Mouse (Mus musculus): ENCODE measurements around the gene Sh3rf3. TPM values are rescaled to one million over a fixed set of nuclear protein-coding genes. Genes with fewer than 3 reads are reported as not detected.

Sh3rf3 gene
- polyA plus RNA-seq, 1 experiment from 2014 or later = 1.9 TPM

GRCm38 (mm10) chr10:58937521-58937920, 124.4 kb downstream of the Sh3rf3 start:
- Histone ChIP-seq H3K27ac (ENCODE audit: low read depth, low read length) (no peak overlapping the region), H3K9me3 (ENCODE audit: control insufficient read depth, low read length) (no peaks in the 10 kb centered on the region), H3K4me1 (ENCODE audit: control insufficient read depth, insufficient read depth, low read length) (peaks cover 5% of the 10 kb centered on the region; the same call in 1 of the 2 replicates), H3K4me2 (replicated peaks; ENCODE audit: low read depth, low read length) (no peak overlapping the region), H3K27me3 (ENCODE audit: control insufficient read depth, insufficient read depth, low read length) (no peaks in the 10 kb centered on the region), H3K9ac (ENCODE audit: low read depth, low read length) (no peak overlapping the region), H3K36me3 (ENCODE audit: control insufficient read depth, insufficient read depth, low read length) (no peaks in the 10 kb centered on the region), H3K4me3 (ENCODE audit: low read length) (no peak overlapping the region)
- ATAC-seq (ENCODE audit: low FRiP score, low TSS enrichment) = no peak
- WGBS = 57% methylated on average over 3 of the region's 3 CpGs

DNA sequence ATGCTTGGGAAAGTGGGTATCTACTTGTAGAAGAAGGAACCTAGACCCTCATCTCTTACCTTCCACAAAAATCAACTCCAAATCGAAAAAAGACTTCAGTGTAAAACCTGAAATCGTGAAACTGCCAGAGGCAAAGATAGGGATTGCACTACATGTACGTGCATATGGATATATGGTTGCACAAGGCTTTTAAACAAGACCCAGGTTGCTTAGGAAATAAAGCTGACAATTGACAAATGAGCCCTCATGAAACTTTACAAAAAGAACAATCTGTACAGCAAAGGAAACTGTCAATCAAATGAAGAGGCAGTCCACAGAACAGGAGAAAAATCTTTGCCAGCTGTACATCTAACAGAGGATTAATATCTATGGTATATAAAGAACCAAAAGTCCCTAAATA, 129.7 kb downstream of the Sh3rf3 start:
- WGBS = 72% methylated on average over 3 of the region's 3 CpGs
- H3K9me3 ChIP-seq (ENCODE audit: control insufficient read depth, low read length) = no peaks in the 10 kb centered on the region
- H3K27ac ChIP-seq (ENCODE audit: low read depth, low read length) = no peak overlapping the region
- H3K4me1 ChIP-seq (ENCODE audit: control insufficient read depth, insufficient read depth, low read length) = no peaks in the 10 kb centered on the region
- H3K36me3 ChIP-seq (ENCODE audit: control insufficient read depth, insufficient read depth, low read length) = no peaks in the 10 kb centered on the region
- no peak for ATAC-seq (ENCODE audit: low FRiP score, low TSS enrichment)
- no peak overlapping the region for H3K4me3 ChIP-seq (ENCODE audit: low read length)
- no peak overlapping the region for H3K4me2 ChIP-seq (replicated peaks; ENCODE audit: low read depth, low read length)
- H3K27me3 ChIP-seq (ENCODE audit: control insufficient read depth, insufficient read depth, low read length) = no peaks in the 10 kb centered on the region
- no peak overlapping the region for H3K9ac ChIP-seq (ENCODE audit: low read depth, low read length)

- Histone ChIP-seq H3K36me3 (ENCODE audit: control insufficient read depth, insufficient read depth, low read length) (no peaks in the 10 kb centered on the region), H3K27me3 (ENCODE audit: control insufficient read depth, insufficient read depth, low read length) (no peaks in the 10 kb centered on the region), H3K4me1 (ENCODE audit: control insufficient read depth, insufficient read depth, low read length) (no peaks in the 10 kb centered on the region), H3K9me3 (ENCODE audit: control insufficient read depth, low read length) (no peaks in the 10 kb centered on the region), H3K4me3 (ENCODE audit: low read length) (no peak overlapping the region), H3K27ac (ENCODE audit: low read depth, low read length) (no peak overlapping the region), H3K9ac (ENCODE audit: low read depth, low read length) (no peak overlapping the region), H3K4me2 (replicated peaks; ENCODE audit: low read depth, low read length) (no peak overlapping the region)
- no peak for ATAC-seq (ENCODE audit: low FRiP score, low TSS enrichment)
- 57% methylated on average over 9 of the region's 9 CpGs for WGBS
These were observed 130.7 kb downstream of the Sh3rf3 start for GRCm38 (mm10) chr10:58943661-58944400.

DNA sequence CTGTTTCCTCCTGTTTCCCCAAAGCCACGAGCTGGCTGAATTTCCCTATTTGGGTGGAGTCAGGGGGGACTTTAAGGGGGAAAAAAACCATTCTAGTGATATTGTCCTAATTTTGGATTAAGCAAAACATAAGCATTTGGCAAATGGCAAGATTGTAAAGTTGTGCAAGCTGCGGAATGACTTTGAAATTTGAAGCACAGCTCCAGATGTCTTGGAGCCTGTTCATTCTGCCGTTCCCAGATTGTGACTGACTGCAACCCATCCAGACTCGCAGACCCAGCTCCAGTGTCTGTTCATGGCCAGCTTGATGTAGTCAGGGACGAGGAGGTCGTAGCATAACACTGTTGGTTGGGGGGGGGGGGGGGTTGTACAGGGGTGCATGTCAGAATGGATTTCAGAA, 131.8 kb downstream of the Sh3rf3 start:
- no peak overlapping the region for H3K4me3 ChIP-seq (ENCODE audit: low read length)
- no peak overlapping the region for H3K9ac ChIP-seq (ENCODE audit: low read depth, low read length)
- H3K27me3 ChIP-seq (ENCODE audit: control insufficient read depth, insufficient read depth, low read length) = no peaks in the 10 kb centered on the region
- no peak for ATAC-seq (ENCODE audit: low FRiP score, low TSS enrichment)
- H3K36me3 ChIP-seq (ENCODE audit: control insufficient read depth, insufficient read depth, low read length) = no peaks in the 10 kb centered on the region
- H3K4me1 ChIP-seq (ENCODE audit: control insufficient read depth, insufficient read depth, low read length) = no peaks in the 10 kb centered on the region
- no peak overlapping the region for H3K4me2 ChIP-seq (replicated peaks; ENCODE audit: low read depth, low read length)
- H3K9me3 ChIP-seq (ENCODE audit: control insufficient read depth, low read length) = no peaks in the 10 kb centered on the region
- 47% methylated on average over 6 of the region's 6 CpGs for WGBS
- no peak overlapping the region for H3K27ac ChIP-seq (ENCODE audit: low read depth, low read length)

GRCm38 (mm10) chr10:58949770-58950638, 136.8 kb downstream of the Sh3rf3 start:
- ATAC-seq (ENCODE audit: low FRiP score, low TSS enrichment) = peak; percentile 69
- Histone ChIP-seq H3K36me3 (ENCODE audit: control insufficient read depth, insufficient read depth, low read length) (no peaks in the 10 kb centered on the region), H3K4me1 (ENCODE audit: control insufficient read depth, insufficient read depth, low read length) (no peaks in the 10 kb centered on the region), H3K9me3 (ENCODE audit: control insufficient read depth, low read length) (no peaks in the 10 kb centered on the region), H3K27ac (ENCODE audit: low read depth, low read length) (no peak overlapping the region), H3K4me2 (replicated peaks; ENCODE audit: low read depth, low read length) (no peak overlapping the region), H3K9ac (ENCODE audit: low read depth, low read length) (no peak overlapping the region), H3K27me3 (ENCODE audit: control insufficient read depth, insufficient read depth, low read length) (no peaks in the 10 kb centered on the region), H3K4me3 (ENCODE audit: low read length) (no peak overlapping the region)
- 28% methylated on average over 11 of the region's 11 CpGs for WGBS

- Histone ChIP-seq H3K9ac (ENCODE audit: low read depth, low read length) (no peak overlapping the region), H3K4me2 (replicated peaks; ENCODE audit: low read depth, low read length) (no peak overlapping the region), H3K9me3 (ENCODE audit: control insufficient read depth, low read length) (no peaks in the 10 kb centered on the region), H3K36me3 (ENCODE audit: control insufficient read depth, insufficient read depth, low read length) (no peaks in the 10 kb centered on the region), H3K4me3 (ENCODE audit: low read length) (no peak overlapping the region), H3K27me3 (ENCODE audit: control insufficient read depth, insufficient read depth, low read length) (no peaks in the 10 kb centered on the region), H3K27ac (ENCODE audit: low read depth, low read length) (no peak overlapping the region), H3K4me1 (ENCODE audit: control insufficient read depth, insufficient read depth, low read length) (no peaks in the 10 kb centered on the region)
- 62% methylated on average over 4 of the region's 4 CpGs for WGBS
- no peak for ATAC-seq (ENCODE audit: low FRiP score, low TSS enrichment)
These were observed 147.0 kb downstream of the Sh3rf3 start for GRCm38 (mm10) chr10:58960193-58960592.

GRCm38 (mm10) chr10:58968236-58968635, 155.1 kb downstream of the Sh3rf3 start:
- H3K4me1 ChIP-seq (ENCODE audit: control insufficient read depth, insufficient read depth, low read length) = no peaks in the 10 kb centered on the region
- H3K36me3 ChIP-seq (ENCODE audit: control insufficient read depth, insufficient read depth, low read length) = no peaks in the 10 kb centered on the region
- no peak overlapping the region for H3K27ac ChIP-seq (ENCODE audit: low read depth, low read length)
- no peak overlapping the region for H3K9ac ChIP-seq (ENCODE audit: low read depth, low read length)
- H3K9me3 ChIP-seq (ENCODE audit: control insufficient read depth, low read length) = no peaks in the 10 kb centered on the region
- WGBS = 78% methylated on average over 4 of the region's 4 CpGs
- ATAC-seq (ENCODE audit: low FRiP score, low TSS enrichment) = no peak
- H3K4me2 ChIP-seq (replicated peaks; ENCODE audit: low read depth, low read length) = no peak overlapping the region
- H3K4me3 ChIP-seq (ENCODE audit: low read length) = no peak overlapping the region
- no peaks in the 10 kb centered on the region for H3K27me3 ChIP-seq (ENCODE audit: control insufficient read depth, insufficient read depth, low read length)

DNA sequence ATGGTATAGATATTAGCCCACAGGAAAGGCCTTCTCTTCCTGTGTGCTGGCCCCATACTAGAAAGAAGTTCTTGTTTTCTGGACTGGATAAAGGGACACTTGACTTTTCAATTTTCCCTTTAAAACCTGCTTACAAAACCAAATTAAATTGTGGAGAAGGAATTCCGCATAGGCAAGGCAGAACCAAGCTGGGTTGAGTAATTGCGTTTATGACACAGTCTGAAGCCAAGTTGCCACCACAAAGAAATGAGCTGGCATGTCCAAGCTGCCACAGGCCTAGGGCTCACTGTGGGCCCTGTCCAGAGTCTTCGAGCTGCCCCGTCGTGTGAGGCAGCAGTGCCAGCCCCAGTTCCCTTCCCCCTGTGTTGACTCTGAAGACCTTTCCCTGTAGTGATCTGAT, 156.2 kb downstream of the Sh3rf3 start:
- ATAC-seq (ENCODE audit: low FRiP score, low TSS enrichment) = no peak
- no peaks in the 10 kb centered on the region for H3K4me1 ChIP-seq (ENCODE audit: control insufficient read depth, insufficient read depth, low read length)
- H3K9me3 ChIP-seq (ENCODE audit: control insufficient read depth, low read length) = 0 out of 2 replicates have a peak, but pooled peaks cover 2% of the 10 kb centered on the region
- no peak overlapping the region for H3K9ac ChIP-seq (ENCODE audit: low read depth, low read length)
- no peak overlapping the region for H3K4me2 ChIP-seq (replicated peaks; ENCODE audit: low read depth, low read length)
- no peak overlapping the region for H3K27ac ChIP-seq (ENCODE audit: low read depth, low read length)
- no peaks in the 10 kb centered on the region for H3K27me3 ChIP-seq (ENCODE audit: control insufficient read depth, insufficient read depth, low read length)
- H3K4me3 ChIP-seq (ENCODE audit: low read length) = no peak overlapping the region
- WGBS = 93% methylated on average over 5 of the region's 5 CpGs
- no peaks in the 10 kb centered on the region for H3K36me3 ChIP-seq (ENCODE audit: control insufficient read depth, insufficient read depth, low read length)

- WGBS = 90% methylated on average over 1 of the region's 1 CpGs
- no peaks in the 10 kb centered on the region for H3K4me1 ChIP-seq (ENCODE audit: control insufficient read depth, insufficient read depth, low read length)
- no peaks in the 10 kb centered on the region for H3K27me3 ChIP-seq (ENCODE audit: control insufficient read depth, insufficient read depth, low read length)
- no peak overlapping the region for H3K4me3 ChIP-seq (ENCODE audit: low read length)
- H3K4me2 ChIP-seq (replicated peaks; ENCODE audit: low read depth, low read length) = no peak overlapping the region
- H3K27ac ChIP-seq (ENCODE audit: low read depth, low read length) = no peak overlapping the region
- ATAC-seq (ENCODE audit: low FRiP score, low TSS enrichment) = no peak
- H3K9me3 ChIP-seq (ENCODE audit: control insufficient read depth, low read length) = 0 out of 2 replicates have a peak, but pooled peaks cover 2% of the 10 kb centered on the region
- no peaks in the 10 kb centered on the region for H3K36me3 ChIP-seq (ENCODE audit: control insufficient read depth, insufficient read depth, low read length)
- no peak overlapping the region for H3K9ac ChIP-seq (ENCODE audit: low read depth, low read length)
These were observed 159.0 kb downstream of the Sh3rf3 start for GRCm38 (mm10) chr10:58972115-58972514.

All from kidney, embryonic 14.5 days (tissue).